Mouse (Mus musculus) cerebellum, adult (tissue): ENCODE measurements at regions not wholly inside any gene's neighbourhood (a gene's known extent, or its start where the extent isn't known, plus 50 kb on each side); places are given as distances from the start of the nearest gene placed in this dataset.
A peak's percentile ranks its signal among the peaks of the same experiment; 100 is the strongest.

Experiments used
- ATAC-seq: cut with Nextera tagmentation; 2 replicates; pipeline ENCODE4 v1.9.2; 2017; ENCODE audit warnings: mild to moderate bottlenecking, moderate library complexity, mixed read lengths; ENCODE audit not compliant: insufficient number of reproducible peaks, low FRiP score, low TSS enrichment

DNA sequence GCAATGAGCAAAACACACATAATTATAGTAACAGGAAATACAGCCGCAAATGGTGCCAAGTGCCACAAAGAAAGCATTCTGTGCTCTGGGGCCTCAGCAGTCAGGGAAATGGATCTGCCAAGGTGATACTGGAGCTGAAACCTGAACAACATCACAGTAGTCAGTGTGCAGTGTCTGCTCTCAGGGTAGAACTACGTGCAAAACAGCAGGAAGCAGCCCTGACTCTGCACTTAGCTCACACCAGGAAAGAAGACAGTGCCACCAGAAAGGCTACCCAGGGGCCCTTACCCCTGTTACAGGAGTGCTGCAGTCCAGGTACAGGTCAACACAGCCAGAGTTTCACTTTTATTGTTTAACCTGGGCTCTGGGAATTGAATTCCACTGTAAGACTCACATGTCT lies 54.0 kb upstream of the Tbl1xr1 start:
- ATAC-seq = peak; percentile 19; the same call in 1 of the 2 replicates

DNA sequence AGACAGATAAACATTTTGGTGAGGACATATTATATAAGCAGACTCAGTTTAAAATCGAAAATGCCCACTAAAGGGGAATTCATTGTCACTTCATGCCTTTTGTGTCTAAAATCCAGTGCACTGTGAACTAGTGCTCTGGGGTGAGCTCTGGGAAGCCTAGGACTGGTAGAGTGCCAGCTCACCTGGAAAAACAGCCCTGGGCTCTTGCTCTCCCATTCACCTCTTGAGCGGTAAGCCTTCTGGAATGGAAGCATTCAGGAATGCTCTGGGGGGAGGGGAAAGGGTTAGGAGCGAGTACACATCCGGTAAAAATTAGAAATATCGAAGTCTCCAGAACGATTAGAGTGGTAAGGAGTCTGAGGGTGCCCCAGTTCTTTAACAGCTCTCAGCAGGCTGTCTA lies 53.4 kb upstream of the Tbl1xr1 start:
- no peak for ATAC-seq

DNA sequence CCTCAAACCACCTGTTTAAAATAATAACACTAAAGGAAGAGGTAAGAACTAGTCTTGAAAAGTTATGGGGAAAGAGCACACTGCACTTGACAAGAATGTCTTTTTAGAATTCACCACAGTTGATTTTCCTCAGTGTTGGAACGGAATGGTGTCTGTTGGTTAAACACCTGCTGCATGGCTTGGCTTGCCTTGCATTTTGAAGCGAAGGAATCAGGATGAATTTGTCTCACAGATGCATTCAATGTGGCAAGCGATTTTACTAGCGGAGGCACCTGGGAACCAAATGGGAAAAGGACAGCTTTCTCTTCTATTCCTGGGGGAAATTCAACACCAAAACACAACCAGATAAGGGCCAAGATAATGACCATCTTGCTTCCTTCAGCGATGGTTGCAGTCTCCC lies 52.9 kb upstream of the Tbl1xr1 start:
- ATAC-seq = peak; percentile 64; the same call in 1 of the 2 replicates

DNA sequence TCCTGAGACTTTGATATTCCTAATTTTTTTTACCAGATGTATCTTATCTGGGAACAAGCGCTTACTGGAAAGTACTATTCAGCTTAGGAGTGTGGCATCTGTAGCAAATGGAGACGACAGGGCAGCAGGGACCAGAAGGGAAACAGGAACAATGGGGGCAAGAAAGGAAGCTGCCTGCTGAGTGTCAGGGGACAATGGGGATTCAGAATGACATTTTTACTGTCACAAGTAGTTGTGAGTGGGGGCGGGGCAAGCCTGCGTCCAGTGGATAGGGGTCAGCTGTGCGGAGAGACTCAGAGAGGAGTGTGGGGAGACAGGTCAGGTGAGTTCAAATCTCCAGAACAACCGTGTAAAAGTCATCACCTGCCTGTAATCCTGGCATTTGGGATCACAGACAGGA lies 52.3 kb upstream of the Tbl1xr1 start:
- ATAC-seq = no peak

DNA sequence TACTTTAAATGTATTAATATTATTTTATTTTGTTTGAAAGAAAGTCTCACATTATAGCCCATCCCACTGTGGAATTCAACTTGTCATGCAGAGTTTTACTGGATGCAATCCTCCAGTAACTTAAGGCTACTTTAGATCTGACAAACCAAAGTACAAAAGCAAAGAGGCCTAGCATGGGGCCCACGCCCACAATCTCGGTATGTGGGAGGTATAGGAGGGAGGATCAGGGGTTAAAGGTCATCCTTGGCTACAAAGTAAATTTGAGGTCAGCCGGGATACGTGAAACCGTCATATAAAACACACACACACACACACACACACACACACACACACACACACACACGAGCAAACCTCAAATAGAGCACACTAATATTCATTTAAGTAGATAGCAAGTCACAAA lies 51.3 kb upstream of the Tbl1xr1 start:
- ATAC-seq = no peak

DNA sequence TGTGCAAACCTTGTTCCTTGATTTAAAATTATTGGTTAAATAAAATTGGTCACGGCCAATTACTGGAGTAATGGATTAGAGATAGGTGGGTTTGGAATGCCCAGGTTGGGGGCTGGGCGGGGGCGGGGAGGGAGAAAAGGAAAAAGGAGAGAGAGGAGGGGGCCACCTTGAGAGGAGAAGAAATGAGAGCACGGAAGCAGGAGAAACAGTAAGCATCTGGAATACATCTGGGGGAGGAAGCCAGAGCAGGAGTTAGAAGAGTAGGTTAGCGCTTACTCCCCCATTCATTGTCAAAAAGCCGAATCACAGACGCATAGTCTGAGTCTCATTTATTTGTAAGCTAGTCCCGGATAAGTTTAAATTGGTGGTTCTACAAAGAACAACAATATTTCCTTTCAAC lies 50.8 kb upstream of the Tbl1xr1 start:
- ATAC-seq = no peak
